22 mouse cellular contexts compared by ENCODE assay signal in genomic region chr5:21987711-21988110, GRCm38 (mm10).
DNase-seq lines count a peak whose midpoint lies in the region; ATAC-seq and TF ChIP-seq lines count a peak whose summit lies in the region.
"Had no signal": no experiment of that assay in that cellular context is flagged by ENCODE, and none has a peak within 500 bp of the region (broad histone marks: within the 10 kb centered on the region; RNA-seq: fewer than 3 reads in every experiment).

No protein-coding gene starts in this region.

- no peaks in the 10 kb centered on the region for H3K36me3 ChIP-seq in forebrain, postnatal 0 days (ENCODE audit: insufficient read depth)
- no peaks in the 10 kb centered on the region for H3K36me3 ChIP-seq in forebrain, embryonic 15.5 days
- H3K36me3 ChIP-seq: hindbrain, embryonic 10.5 days; limb, embryonic 12.5 days; midbrain, embryonic 12.5 days; neural tube, embryonic 12.5 days; stomach, embryonic 15.5 days had no signal

- H3K4me3 ChIP-seq in forebrain, postnatal 0 days (ENCODE audit: low read depth, low read length): no peak overlapping the region
- H3K4me3 ChIP-seq in forebrain, embryonic 15.5 days: no peak overlapping the region
- H3K4me3 ChIP-seq: gastrocnemius, adult 2 months; hindbrain, embryonic 10.5 days; limb, embryonic 12.5 days; midbrain, embryonic 12.5 days; neural tube, embryonic 12.5 days; stomach, embryonic 15.5 days had no signal

- intact Hi-C loops in left cerebral cortex, postnatal 4 days (cut with DNase I): no loop called here

- TF ChIP-seq CTCF in forebrain, postnatal 0 days (IDR thresholded peaks at IDR 0.05; ENCODE audit: low read depth): no peak

- no peak overlapping the region for H3K27ac ChIP-seq in forebrain, postnatal 0 days (ENCODE audit: low read depth, low read length)
- no peak overlapping the region for H3K27ac ChIP-seq in forebrain, embryonic 15.5 days (replicated peaks)
- H3K27ac ChIP-seq: gastrocnemius, adult 2 months; hindbrain, embryonic 10.5 days; limb, embryonic 12.5 days; midbrain, embryonic 12.5 days; neural tube, embryonic 12.5 days; stomach, embryonic 15.5 days had no signal

- no peaks in the 10 kb centered on the region for H3K4me1 ChIP-seq in forebrain, postnatal 0 days (ENCODE audit: insufficient read depth)
- H3K4me1 ChIP-seq in forebrain, embryonic 15.5 days: 0 out of 2 replicates have a peak, but pooled peaks cover 5% of the 10 kb centered on the region
- H3K4me1 ChIP-seq: hindbrain, embryonic 10.5 days; limb, embryonic 12.5 days; midbrain, embryonic 12.5 days; neural tube, embryonic 12.5 days; stomach, embryonic 15.5 days had no signal

- H3K4me2 ChIP-seq in forebrain, postnatal 0 days (ENCODE audit: low read depth): no peak overlapping the region
- no peak overlapping the region for H3K4me2 ChIP-seq in forebrain, embryonic 15.5 days (replicated peaks)
- H3K4me2 ChIP-seq: heart, embryonic 11.5 days; limb, embryonic 12.5 days; liver, embryonic 11.5 days; midbrain, embryonic 12.5 days; neural tube, embryonic 12.5 days; stomach, embryonic 15.5 days had no signal

- no peak for ATAC-seq in forebrain, postnatal 0 days
- no peak for ATAC-seq in forebrain, embryonic 15.5 days (replicated peaks)
- ATAC-seq: forebrain, embryonic 16.5 days; intestine, postnatal 0 days; liver, postnatal 0 days had no signal

- no peaks in the 10 kb centered on the region for H3K27me3 ChIP-seq in forebrain, postnatal 0 days (ENCODE audit: insufficient read depth, low read length)
- H3K27me3 ChIP-seq in forebrain, embryonic 15.5 days: no peaks in the 10 kb centered on the region
- H3K27me3 ChIP-seq: limb, embryonic 12.5 days; midbrain, embryonic 12.5 days; neural tube, embryonic 12.5 days; stomach, embryonic 15.5 days had no signal

- no peaks in the 10 kb centered on the region for H3K9me3 ChIP-seq in forebrain, postnatal 0 days (ENCODE audit: low read length)
- no peaks in the 10 kb centered on the region for H3K9me3 ChIP-seq in forebrain, embryonic 15.5 days
- H3K9me3 ChIP-seq: neural tube, embryonic 12.5 days; stomach, embryonic 15.5 days had no signal

- DNase-seq in forebrain, postnatal 0 days: peak; percentile 36
- peak; percentile 15 for DNase-seq in left cerebral cortex, postnatal 4 days
- no peak for DNase-seq in left cerebral cortex, adult 9 months (ENCODE audit: low spot score in 2 of 2)
- DNase-seq in testis, postnatal 14 days (ENCODE audit: low spot score): peak; percentile 39
- DNase-seq in testis, postnatal 10 days (ENCODE audit: low spot score): no peak
- DNase-seq in telencephalon, adult 2 months (ENCODE audit: low read depth, low spot score): peak; percentile 41
- no peak for DNase-seq in cerebellum, postnatal 25 days
- DNase-seq: cerebellum, adult 8-10 months; gastrocnemius, adult 2 months; kidney, postnatal 36 days; liver, postnatal 0 days; lung, postnatal 14 days had no signal

- H3K9ac ChIP-seq in forebrain, postnatal 0 days: no peak overlapping the region
- H3K9ac ChIP-seq in forebrain, embryonic 15.5 days (replicated peaks): no peak overlapping the region
- H3K9ac ChIP-seq: limb, embryonic 12.5 days; liver, postnatal 0 days; midbrain, embryonic 12.5 days; neural tube, embryonic 12.5 days; stomach, embryonic 15.5 days had no signal

- WGBS in forebrain, postnatal 0 days: 63% methylated on average over 5 of the region's 5 CpGs
- 73% methylated on average over 5 of the region's 5 CpGs for WGBS in forebrain, embryonic 15.5 days

Comparison
In these comparisons a context has a peak if more than half of its experiments do, and no peak if none do; other contexts are left out.
1. DNase-seq: peak in forebrain, postnatal 0 days (single experiment), left cerebral cortex, postnatal 4 days (single experiment), testis, postnatal 14 days (single experiment) and telencephalon, adult 2 months (single experiment); none in left cerebral cortex, adult 9 months (0 of 2), testis, postnatal 10 days (single experiment) and cerebellum, postnatal 25 days (0 of 2).